Mouse (Mus musculus): ENCODE data around the gene Gm21833.
"Not testable (repeated sequence)": the region's sequence is repeated elsewhere in the genome, so short reads cannot be mapped to it uniquely, and the experiment has no call there.

Gene Gm21833

GRCm38 (mm10) chr16:82828082-82828481 lies at the start of gene Gm21833:
TSS of gene Gm21833 (plus strand) at chr16:82828382.
- DNase-seq (ENCODE audit: low read depth): not testable (repeated sequence)

GRCm38 (mm10) chr16:82789521-82789920 lies 38.7 kb upstream of the Gm21833 start:
- DNase-seq (ENCODE audit: low read depth): no peak

GRCm38 (mm10) chr16:82796489-82796888 lies 31.7 kb upstream of the Gm21833 start:
- DNase-seq (ENCODE audit: low read depth): no peak

GRCm38 (mm10) chr16:82815255-82815654 lies 12.9 kb upstream of the Gm21833 start:
- DNase-seq (ENCODE audit: low read depth): no peak

- DNase-seq (ENCODE audit: low read depth): no peak
Observed at GRCm38 (mm10) chr16:82816615-82817014, 11.6 kb upstream of the Gm21833 start.

- no peak for DNase-seq (ENCODE audit: low read depth)
Observed at GRCm38 (mm10) chr16:82855752-82856151, 27.6 kb downstream of the Gm21833 start.

- DNase-seq (ENCODE audit: low read depth): no peak
Observed at GRCm38 (mm10) chr16:82864590-82864989, 36.4 kb downstream of the Gm21833 start.

All from naive thymus-derived CD4-positive, alpha-beta T cell, adult 2 months (primary cell).